Mouse (Mus musculus): ENCODE data around the gene Snd1. TPM values are rescaled to one million over a fixed set of nuclear protein-coding genes. Genes with fewer than 3 reads are reported as not detected.

Snd1 gene
- polyA plus RNA-seq, 1 experiment from 2014 or later: 104 TPM

DNA sequence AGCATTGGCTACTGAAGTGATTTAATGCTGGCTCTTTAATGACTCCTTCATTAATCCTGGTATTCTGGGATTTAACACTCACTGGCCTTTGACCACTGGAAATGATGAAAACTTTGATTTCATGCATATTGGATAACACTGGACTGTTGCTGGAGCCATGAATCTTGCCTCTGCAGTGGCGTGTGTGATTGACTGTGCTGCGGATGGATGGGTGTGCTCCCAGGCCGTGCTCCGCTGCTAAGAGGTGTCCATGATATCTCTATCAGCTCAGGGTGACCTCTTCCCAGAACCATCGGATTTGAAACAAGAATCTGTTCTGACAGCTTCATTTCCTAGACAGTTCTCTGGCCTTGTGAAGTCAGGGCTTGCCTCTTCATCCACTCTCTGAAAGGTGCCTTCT lies 210.8 kb downstream of the Snd1 start:
- no peaks in the 10 kb centered on the region for H3K4me1 ChIP-seq (replicated peaks; ENCODE audit: control insufficient read depth, insufficient read depth, low read length)
- H3K4me3 ChIP-seq (ENCODE audit: low read depth, low read length): no peak overlapping the region
- H3K36me3 ChIP-seq (ENCODE audit: control insufficient read depth, insufficient read depth, low read length): no peaks in the 10 kb centered on the region
- 93% methylated on average over 5 of the region's 5 CpGs for WGBS
- no peak overlapping the region for H3K9ac ChIP-seq (ENCODE audit: low read length)
- no peak overlapping the region for H3K4me2 ChIP-seq (ENCODE audit: low read depth, low read length, severe bottlenecking)
- H3K9me3 ChIP-seq (ENCODE audit: control insufficient read depth, low read length): no peaks in the 10 kb centered on the region
- no peaks in the 10 kb centered on the region for H3K27me3 ChIP-seq (ENCODE audit: control insufficient read depth, insufficient read depth, low read length)
- DNase-seq (ENCODE audit: low spot score) (no peak), ATAC-seq (replicated peaks; ENCODE audit: low FRiP score) (no peak)
- H3K27ac ChIP-seq (ENCODE audit: low read depth, low read length): no peak overlapping the region

- Histone ChIP-seq H3K4me1 (replicated peaks; ENCODE audit: control insufficient read depth, insufficient read depth, low read length) (no peaks in the 10 kb centered on the region), H3K4me2 (ENCODE audit: low read depth, low read length, severe bottlenecking) (no peak overlapping the region), H3K36me3 (ENCODE audit: control insufficient read depth, insufficient read depth, low read length) (no peaks in the 10 kb centered on the region), H3K9me3 (ENCODE audit: control insufficient read depth, low read length) (no peaks in the 10 kb centered on the region), H3K9ac (ENCODE audit: low read length) (no peak overlapping the region), H3K4me3 (ENCODE audit: low read depth, low read length) (no peak overlapping the region), H3K27ac (ENCODE audit: low read depth, low read length) (no peak overlapping the region), H3K27me3 (ENCODE audit: control insufficient read depth, insufficient read depth, low read length) (no peaks in the 10 kb centered on the region)
- ATAC-seq (replicated peaks; ENCODE audit: low FRiP score): no peak
- no peak for DNase-seq (ENCODE audit: low spot score)
- WGBS: 92% methylated on average over 5 of the region's 5 CpGs
Observed at GRCm38 (mm10) chr6:28687776-28688175, 212.8 kb downstream of the Snd1 start.

GRCm38 (mm10) chr6:28692659-28693058 lies 217.7 kb downstream of the Snd1 start:
- Histone ChIP-seq H3K9me3 (ENCODE audit: control insufficient read depth, low read length) (no peaks in the 10 kb centered on the region), H3K27me3 (ENCODE audit: control insufficient read depth, insufficient read depth, low read length) (no peaks in the 10 kb centered on the region)
- ATAC-seq (replicated peaks; ENCODE audit: low FRiP score): no peak

DNA sequence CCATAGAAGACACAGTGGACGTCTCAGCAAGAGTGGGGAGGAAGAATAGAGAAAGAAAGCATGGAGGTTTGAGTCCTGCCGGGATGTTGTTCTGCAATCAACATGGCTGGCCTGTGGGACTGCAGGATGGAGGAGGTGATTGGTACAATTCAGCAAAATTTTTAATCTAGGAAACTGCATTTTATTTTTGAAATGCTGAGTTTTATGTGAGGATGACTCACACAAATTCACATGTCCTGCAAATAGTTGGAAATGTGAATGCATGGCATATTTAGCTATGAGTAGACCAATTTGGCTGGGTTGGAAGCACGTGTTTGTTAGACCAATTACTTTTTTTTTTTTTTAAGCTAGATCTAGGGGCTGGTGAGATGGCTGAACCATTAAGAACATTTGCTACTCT lies 222.3 kb downstream of the Snd1 start:
- DNase-seq (ENCODE audit: low spot score) (no peak), ATAC-seq (replicated peaks; ENCODE audit: low FRiP score) (no peak)
- Histone ChIP-seq H3K9ac (ENCODE audit: low read length) (no peak overlapping the region), H3K9me3 (ENCODE audit: control insufficient read depth, low read length) (no peaks in the 10 kb centered on the region), H3K4me3 (ENCODE audit: low read depth, low read length) (no peak overlapping the region), H3K4me1 (replicated peaks; ENCODE audit: control insufficient read depth, insufficient read depth, low read length) (no peaks in the 10 kb centered on the region), H3K27me3 (ENCODE audit: control insufficient read depth, insufficient read depth, low read length) (no peaks in the 10 kb centered on the region), H3K4me2 (ENCODE audit: low read depth, low read length, severe bottlenecking) (no peak overlapping the region), H3K36me3 (ENCODE audit: control insufficient read depth, insufficient read depth, low read length) (no peaks in the 10 kb centered on the region), H3K27ac (ENCODE audit: low read depth, low read length) (no peak overlapping the region)
- 86% methylated on average over 3 of the region's 3 CpGs for WGBS

More at GRCm38 (mm10) chr6:28692659-28693058, 217.7 kb downstream of the Snd1 start:
- DNase-seq (ENCODE audit: low spot score): no peak
- Histone ChIP-seq H3K4me2 (ENCODE audit: low read depth, low read length, severe bottlenecking) (no peak overlapping the region), H3K36me3 (ENCODE audit: control insufficient read depth, insufficient read depth, low read length) (no peaks in the 10 kb centered on the region), H3K4me1 (replicated peaks; ENCODE audit: control insufficient read depth, insufficient read depth, low read length) (no peaks in the 10 kb centered on the region), H3K4me3 (ENCODE audit: low read depth, low read length) (no peak overlapping the region), H3K27ac (ENCODE audit: low read depth, low read length) (no peak overlapping the region), H3K9ac (ENCODE audit: low read length) (no peak overlapping the region)

- ATAC-seq (replicated peaks; ENCODE audit: low FRiP score) (no peak), DNase-seq (ENCODE audit: low spot score) (no peak)
- no peaks in the 10 kb centered on the region for H3K27me3 ChIP-seq (ENCODE audit: control insufficient read depth, insufficient read depth, low read length)
- H3K9me3 ChIP-seq (ENCODE audit: control insufficient read depth, low read length): no peaks in the 10 kb centered on the region
- H3K27ac ChIP-seq (ENCODE audit: low read depth, low read length): no peak overlapping the region
- no peak overlapping the region for H3K9ac ChIP-seq (ENCODE audit: low read length)
- WGBS: 73% methylated on average over 6 of the region's 6 CpGs
- H3K4me1 ChIP-seq (replicated peaks; ENCODE audit: control insufficient read depth, insufficient read depth, low read length): peaks cover 4% of the 10 kb centered on the region
- no peaks in the 10 kb centered on the region; the same call in 1 of the 2 replicates for H3K36me3 ChIP-seq (ENCODE audit: control insufficient read depth, insufficient read depth, low read length)
- H3K4me2 ChIP-seq (ENCODE audit: low read depth, low read length, severe bottlenecking): no peak overlapping the region
- no peak overlapping the region for H3K4me3 ChIP-seq (ENCODE audit: low read depth, low read length)
Observed at GRCm38 (mm10) chr6:28704612-28705011, 229.7 kb downstream of the Snd1 start.

- Histone ChIP-seq H3K9me3 (ENCODE audit: control insufficient read depth, low read length) (no peaks in the 10 kb centered on the region), H3K27ac (ENCODE audit: low read depth, low read length) (no peak overlapping the region), H3K4me3 (ENCODE audit: low read depth, low read length) (no peak overlapping the region), H3K9ac (ENCODE audit: low read length) (no peak overlapping the region), H3K36me3 (ENCODE audit: control insufficient read depth, insufficient read depth, low read length) (no peaks in the 10 kb centered on the region; the same call in 1 of the 2 replicates), H3K4me2 (ENCODE audit: low read depth, low read length, severe bottlenecking) (no peak overlapping the region), H3K4me1 (replicated peaks; ENCODE audit: control insufficient read depth, insufficient read depth, low read length) (peaks cover 7% of the 10 kb centered on the region), H3K27me3 (ENCODE audit: control insufficient read depth, insufficient read depth, low read length) (no peaks in the 10 kb centered on the region)
- no peak for DNase-seq (ENCODE audit: low spot score)
- WGBS: 94% methylated on average over 6 of the region's 6 CpGs
- ATAC-seq (replicated peaks; ENCODE audit: low FRiP score): no peak
Observed at GRCm38 (mm10) chr6:28705384-28706107, 230.6 kb downstream of the Snd1 start.

DNA sequence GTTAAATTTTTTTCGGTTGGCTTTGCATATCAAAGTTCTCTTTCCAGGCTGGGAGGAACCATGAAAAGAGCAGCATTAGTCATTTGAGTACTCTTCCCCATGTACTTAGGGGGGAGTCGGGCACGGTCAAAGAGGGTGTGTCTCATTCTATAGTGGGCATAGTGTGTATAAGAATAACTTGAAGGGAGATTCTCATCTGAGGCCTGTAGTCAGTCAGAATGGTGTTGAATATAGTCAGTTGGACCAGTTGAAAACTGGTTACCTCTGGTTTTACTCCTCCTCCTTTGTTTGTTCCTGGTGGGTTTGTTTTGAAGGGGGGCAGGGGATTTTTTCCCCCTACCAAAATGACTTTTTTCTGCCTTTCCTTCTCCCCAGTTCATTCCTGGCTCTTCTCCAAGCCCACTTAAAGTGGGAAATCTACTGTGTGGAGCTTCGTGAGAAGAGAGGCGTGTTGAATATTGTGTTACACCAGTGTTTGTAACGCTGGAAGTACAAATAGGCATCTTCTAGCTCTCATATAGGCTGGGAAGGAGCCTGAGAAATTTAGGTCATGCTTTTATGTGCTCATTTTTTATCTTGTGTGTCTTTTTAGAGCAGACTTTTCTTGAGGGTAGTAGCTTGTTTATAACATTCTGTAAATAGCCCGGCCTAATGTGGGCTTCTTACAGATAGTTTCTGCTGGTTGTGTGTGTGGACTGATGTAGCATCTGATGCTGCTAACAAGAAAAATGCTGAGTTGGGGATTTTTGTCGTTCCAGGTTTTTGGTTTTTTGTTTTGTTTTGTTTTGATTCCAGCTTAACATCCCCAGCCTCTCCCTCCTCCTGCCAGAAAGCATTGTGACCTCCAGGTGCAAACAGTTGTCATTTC lies 231.4 kb downstream of the Snd1 start:
- H3K9ac ChIP-seq (ENCODE audit: low read length): no peak overlapping the region
- WGBS: 85% methylated on average over 8 of the region's 8 CpGs
- peaks cover 7% of the 10 kb centered on the region for H3K4me1 ChIP-seq (replicated peaks; ENCODE audit: control insufficient read depth, insufficient read depth, low read length)
- H3K27ac ChIP-seq (ENCODE audit: low read depth, low read length): no peak overlapping the region
- ATAC-seq (replicated peaks; ENCODE audit: low FRiP score): no peak
- H3K36me3 ChIP-seq (ENCODE audit: control insufficient read depth, insufficient read depth, low read length): no peaks in the 10 kb centered on the region; the same call in 1 of the 2 replicates
- no peak overlapping the region for H3K4me2 ChIP-seq (ENCODE audit: low read depth, low read length, severe bottlenecking)
- no peak overlapping the region for H3K4me3 ChIP-seq (ENCODE audit: low read depth, low read length)
- DNase-seq (ENCODE audit: low spot score): no peak
- no peaks in the 10 kb centered on the region for H3K9me3 ChIP-seq (ENCODE audit: control insufficient read depth, low read length)
- H3K27me3 ChIP-seq (ENCODE audit: control insufficient read depth, insufficient read depth, low read length): no peaks in the 10 kb centered on the region

GRCm38 (mm10) chr6:28706976-28707592 lies 232.1 kb downstream of the Snd1 start:
- ATAC-seq (replicated peaks; ENCODE audit: low FRiP score): no peak
- Histone ChIP-seq H3K9ac (ENCODE audit: low read length) (no peak overlapping the region), H3K4me3 (ENCODE audit: low read depth, low read length) (no peak overlapping the region), H3K4me2 (ENCODE audit: low read depth, low read length, severe bottlenecking) (no peak overlapping the region), H3K27me3 (ENCODE audit: control insufficient read depth, insufficient read depth, low read length) (no peaks in the 10 kb centered on the region), H3K4me1 (replicated peaks; ENCODE audit: control insufficient read depth, insufficient read depth, low read length) (peaks cover 7% of the 10 kb centered on the region), H3K36me3 (ENCODE audit: control insufficient read depth, insufficient read depth, low read length) (no peaks in the 10 kb centered on the region; the same call in 1 of the 2 replicates), H3K27ac (ENCODE audit: low read depth, low read length) (no peak overlapping the region), H3K9me3 (ENCODE audit: control insufficient read depth, low read length) (no peaks in the 10 kb centered on the region)
- WGBS: 91% methylated on average over 12 of the region's 12 CpGs
- DNase-seq (ENCODE audit: low spot score): no peak

All from forebrain, embryonic 11.5 days (tissue).